Mouse (Mus musculus): Measurements from ENCODE around the gene Stac. TPM values are rescaled to one million over a fixed set of nuclear protein-coding genes. Genes with fewer than 3 reads are reported as not detected.
A peak's percentile ranks its signal among the peaks of the same experiment; 100 is the strongest.

The Stac gene
- total RNA-seq, 2 experiments from 2014 or later: 0.78 to 1.0 TPM

DNA sequence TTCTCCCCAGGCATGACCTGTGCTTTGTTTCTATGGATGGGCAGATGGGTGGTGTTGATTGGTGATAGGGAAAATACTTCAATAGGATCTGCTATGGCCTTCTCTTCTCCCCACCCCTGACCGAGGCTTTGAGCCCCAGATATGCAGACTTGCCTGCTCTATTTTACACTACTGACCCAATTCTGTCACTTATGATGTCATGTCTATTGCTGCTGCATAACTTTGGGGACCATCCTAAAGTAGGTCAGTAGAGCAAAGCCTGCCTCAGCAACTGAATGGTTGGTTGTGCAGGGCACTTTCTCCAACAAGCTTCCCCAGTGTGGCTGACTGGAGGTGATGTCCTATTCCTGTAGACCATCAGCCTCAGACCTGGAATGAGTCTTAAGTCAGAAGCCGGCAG lies 69.0 kb downstream of the Stac start:
- no peak for DNase-seq
- intact Hi-C loops (cut with DNase I; ENCODE audit: low total_unique reads): no loop called here

DNA sequence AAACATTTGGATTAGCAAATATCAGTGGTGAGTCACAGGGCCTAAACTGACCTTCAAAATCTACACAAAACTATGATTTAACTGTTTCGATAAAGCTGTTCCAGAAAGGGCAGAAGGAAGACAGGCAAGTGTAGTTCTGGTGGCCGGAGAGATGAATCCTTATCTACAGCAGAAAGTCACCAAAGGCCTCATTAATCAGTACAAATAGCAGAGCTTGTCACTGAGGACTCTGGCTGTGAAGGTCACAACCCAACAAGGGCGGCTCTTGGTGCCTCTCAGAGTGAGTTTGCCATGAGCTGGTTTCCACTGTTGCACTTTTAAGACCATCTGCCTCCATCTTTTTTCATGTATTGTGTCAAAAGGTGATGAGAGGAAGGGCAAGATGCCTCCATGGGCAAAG lies 78.8 kb downstream of the Stac start:
- intact Hi-C loops (cut with DNase I; ENCODE audit: low total_unique reads): no loop called here
- DNase-seq: no peak

DNA sequence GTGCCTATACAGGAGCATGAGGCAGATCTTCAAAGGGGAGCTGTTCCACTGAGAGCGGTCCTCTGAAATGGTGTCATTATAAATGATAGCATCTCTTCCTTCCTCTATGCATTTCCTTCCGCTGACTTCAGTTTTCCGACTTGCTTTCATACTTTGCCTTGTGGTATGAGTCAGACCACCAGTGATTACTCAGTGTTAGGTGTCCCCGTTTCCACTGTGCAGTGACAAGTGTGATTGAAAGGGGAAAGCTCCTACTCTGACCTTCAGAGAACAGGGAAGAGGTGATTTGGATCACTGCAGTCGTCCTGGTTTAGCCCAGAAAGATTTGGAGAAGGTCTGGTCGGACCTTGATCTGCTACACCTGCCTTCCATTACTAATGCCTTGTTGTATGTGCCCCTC lies 81.4 kb downstream of the Stac start:
- intact Hi-C loops (cut with DNase I; ENCODE audit: low total_unique reads): no loop called here
- no peak for DNase-seq

DNA sequence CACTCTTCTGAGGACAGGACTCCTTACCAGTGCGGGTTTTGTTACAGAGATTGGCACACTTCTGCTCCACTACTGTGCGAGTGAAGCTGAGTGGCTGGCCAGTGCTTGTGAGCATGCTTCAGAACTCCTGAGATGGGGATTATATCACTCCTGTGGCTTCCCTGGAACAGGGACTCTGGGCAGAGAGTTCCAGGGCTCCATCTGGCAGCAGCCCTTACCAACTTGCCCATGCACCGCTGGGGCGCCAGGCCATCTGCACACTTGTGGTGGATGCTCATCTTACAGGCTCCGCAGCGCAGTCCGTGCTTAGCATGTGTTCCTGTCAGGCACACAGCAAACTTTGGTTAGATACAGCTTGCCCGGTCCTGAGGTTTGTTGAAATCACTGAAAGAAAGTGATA lies 83.5 kb downstream of the Stac start:
- DNase-seq: peak; percentile 57
- intact Hi-C loops (cut with DNase I; ENCODE audit: low total_unique reads): no loop called here

DNA sequence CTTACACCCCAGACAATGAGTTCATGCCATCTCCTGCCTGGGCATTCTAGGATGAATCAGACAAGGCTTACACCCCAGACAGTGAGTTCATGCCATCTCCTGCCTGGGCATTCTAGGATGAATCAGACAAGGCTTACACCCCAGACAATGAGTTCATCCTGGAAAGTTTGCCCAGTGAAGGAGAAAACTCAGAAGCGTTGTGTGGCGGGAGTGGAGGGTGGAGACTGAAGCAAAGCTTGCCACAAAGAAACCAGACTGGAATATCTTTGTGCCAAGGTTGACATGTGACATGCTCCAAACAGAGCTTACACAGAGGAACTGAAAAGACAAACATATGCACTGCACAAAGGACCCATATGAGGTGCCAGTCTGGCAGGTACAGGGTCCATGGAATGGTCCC lies 102.6 kb downstream of the Stac start:
- intact Hi-C loops (cut with DNase I; ENCODE audit: low total_unique reads): no loop called here

DNA sequence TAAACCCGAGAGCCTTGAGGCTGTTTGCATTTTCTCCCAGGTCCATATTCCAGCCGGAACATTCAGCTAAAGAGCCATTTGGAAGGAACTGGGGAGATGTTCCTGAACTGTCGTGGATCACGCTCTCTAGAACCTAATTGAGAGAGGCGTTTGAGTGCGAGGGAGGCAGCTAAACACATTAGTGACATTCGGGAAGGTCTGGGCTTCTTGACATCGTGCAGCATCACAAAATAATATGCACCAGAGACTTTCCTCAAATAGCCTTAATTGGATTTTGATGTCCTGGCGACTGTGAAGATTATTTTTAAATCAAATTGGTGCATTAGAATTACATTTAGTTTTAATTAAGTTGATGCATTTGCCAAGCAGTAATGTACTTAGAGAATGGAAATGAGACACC lies 111.4 kb downstream of the Stac start:
- intact Hi-C loops (cut with DNase I; ENCODE audit: low total_unique reads): no loop called here
- no peak for DNase-seq

More for the DNA sequence above, 102.6 kb downstream of the Stac start:
- DNase-seq: no peak

DNA sequence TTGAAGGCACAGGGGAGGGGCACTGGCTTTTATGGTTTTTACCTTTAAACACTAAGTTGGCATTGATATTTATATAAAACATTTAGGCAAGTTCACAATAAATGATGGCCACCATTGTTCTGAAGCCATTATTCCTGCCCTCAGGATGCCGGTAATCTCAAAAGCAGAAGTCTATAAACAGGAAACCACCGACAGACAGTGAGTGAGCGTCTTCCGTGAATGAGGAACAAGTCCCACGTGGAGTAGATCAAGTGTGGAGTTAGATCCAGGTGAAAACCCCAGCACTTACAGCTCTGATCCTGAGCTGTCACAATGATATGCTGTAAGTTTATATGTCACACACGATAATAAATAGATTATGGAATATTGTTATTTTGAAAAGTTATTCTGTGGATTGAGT lies 112.7 kb downstream of the Stac start:
- intact Hi-C loops (cut with DNase I; ENCODE audit: low total_unique reads): no loop called here

DNA sequence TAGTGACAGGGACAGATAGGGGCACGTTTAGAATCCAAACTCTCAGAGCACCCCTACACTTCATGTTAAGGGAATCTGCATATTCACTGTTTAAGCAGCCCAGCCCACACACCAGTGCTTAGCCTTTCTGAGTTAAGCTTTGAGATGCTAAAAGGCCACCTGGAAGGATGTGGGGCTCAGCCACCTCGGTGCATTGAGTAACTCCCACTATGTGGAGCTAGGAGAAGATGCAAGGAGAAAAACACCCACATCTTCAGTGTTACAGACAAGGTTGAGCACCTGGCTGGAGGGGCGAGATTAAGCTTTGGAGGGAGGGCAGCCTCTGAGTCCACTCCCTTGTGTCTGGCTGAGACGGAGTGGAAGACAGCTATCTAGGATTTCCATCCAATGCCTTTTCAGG lies 114.3 kb downstream of the Stac start:
- intact Hi-C loops (cut with DNase I; ENCODE audit: low total_unique reads): no loop called here

More for the DNA sequence above, 112.7 kb downstream of the Stac start:
- DNase-seq: no peak

DNA sequence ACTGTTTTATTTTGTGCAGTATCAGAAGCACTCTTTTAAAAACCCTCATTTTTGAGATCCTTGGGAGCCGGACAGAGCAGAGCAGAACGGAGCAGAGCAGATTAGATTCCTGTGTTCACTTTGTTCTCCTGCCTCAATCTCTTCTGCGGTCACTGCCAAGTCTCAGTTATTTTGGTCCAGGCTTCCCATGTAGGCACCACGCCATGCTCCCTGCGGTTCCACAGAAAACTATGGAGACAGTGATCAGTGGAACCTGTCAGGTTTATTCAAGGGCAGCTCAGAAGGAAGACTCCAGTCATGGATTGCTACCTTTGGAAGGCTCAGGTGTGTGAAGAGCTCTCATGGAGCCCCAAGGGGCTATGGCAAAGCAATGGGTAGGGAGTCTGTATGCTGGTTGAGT lies 116.3 kb downstream of the Stac start:
- no peak for DNase-seq
- intact Hi-C loops (cut with DNase I; ENCODE audit: low total_unique reads): loop anchor here (5.0 kb wide), 1 partner anchor 343 kb away; no protein-coding TSS in a partner anchor

More for the DNA sequence above, 114.3 kb downstream of the Stac start:
- no peak for DNase-seq

DNA sequence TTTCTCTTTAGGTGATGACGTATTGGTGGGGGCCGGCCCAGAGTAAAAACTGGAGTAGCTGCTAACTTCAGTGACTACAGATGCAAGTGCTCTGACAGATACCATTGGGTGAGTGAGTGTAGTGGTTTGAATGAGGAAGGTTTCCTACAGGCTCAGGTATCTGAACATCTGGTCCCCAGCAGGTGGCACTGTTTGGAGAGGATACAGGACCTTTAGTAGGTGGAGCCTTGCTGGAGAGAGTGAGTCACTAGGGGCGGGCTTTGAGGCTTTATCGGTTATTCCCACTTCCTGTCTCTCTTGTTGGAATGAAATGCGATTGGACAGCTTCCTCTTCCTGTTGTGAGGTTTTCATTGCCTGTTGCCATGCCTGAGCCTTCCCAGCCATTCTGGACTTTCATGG lies 118.5 kb downstream of the Stac start:
- DNase-seq: no peak
- intact Hi-C loops (cut with DNase I; ENCODE audit: low total_unique reads): loop anchor here (5.0 kb wide), 1 partner anchor 346 kb away; no protein-coding TSS in a partner anchor

DNA sequence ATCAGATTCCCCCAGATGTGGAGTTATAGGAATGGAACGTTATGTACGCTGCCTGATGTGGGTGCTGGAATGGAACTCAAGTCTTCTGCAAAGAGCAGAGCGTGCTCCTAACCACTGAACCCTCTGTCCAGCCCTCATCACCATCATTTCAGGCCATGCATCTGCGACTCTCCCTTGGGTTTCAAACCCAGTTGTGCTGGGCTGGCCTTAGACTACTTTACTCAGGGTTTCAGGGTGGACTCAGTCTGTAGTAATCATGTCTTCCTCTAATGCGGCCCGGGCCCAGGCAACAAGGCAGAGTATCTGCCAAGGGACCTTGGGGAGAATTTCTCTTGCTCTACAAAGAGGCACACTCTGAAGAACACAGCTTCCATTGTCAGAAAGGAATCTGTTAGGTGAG lies 126.0 kb downstream of the Stac start:
- DNase-seq: no peak

DNA sequence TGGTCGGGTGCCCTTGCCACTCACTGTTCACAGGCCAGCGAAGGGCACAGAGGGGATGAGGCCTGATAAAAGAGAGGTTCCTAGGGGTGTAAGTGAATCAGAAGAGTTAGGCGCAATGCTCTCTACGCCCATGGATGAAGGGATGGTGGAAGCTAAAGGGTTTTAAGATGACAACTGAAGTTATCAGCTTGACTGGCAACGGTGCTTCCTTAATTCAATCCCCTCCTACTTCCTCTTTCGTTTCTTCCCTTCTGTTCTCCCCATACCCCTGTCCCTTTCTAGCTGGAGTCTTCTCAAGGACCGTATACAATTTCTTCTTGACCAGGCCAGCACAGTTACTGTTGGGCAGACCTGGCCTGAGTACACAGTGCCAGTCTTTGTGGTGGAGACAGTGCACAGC lies 126.9 kb downstream of the Stac start:
- intact Hi-C loops (cut with DNase I; ENCODE audit: low total_unique reads): no loop called here
- DNase-seq: no peak

More for the DNA sequence above, 126.0 kb downstream of the Stac start:
- intact Hi-C loops (cut with DNase I; ENCODE audit: low total_unique reads): no loop called here

DNA sequence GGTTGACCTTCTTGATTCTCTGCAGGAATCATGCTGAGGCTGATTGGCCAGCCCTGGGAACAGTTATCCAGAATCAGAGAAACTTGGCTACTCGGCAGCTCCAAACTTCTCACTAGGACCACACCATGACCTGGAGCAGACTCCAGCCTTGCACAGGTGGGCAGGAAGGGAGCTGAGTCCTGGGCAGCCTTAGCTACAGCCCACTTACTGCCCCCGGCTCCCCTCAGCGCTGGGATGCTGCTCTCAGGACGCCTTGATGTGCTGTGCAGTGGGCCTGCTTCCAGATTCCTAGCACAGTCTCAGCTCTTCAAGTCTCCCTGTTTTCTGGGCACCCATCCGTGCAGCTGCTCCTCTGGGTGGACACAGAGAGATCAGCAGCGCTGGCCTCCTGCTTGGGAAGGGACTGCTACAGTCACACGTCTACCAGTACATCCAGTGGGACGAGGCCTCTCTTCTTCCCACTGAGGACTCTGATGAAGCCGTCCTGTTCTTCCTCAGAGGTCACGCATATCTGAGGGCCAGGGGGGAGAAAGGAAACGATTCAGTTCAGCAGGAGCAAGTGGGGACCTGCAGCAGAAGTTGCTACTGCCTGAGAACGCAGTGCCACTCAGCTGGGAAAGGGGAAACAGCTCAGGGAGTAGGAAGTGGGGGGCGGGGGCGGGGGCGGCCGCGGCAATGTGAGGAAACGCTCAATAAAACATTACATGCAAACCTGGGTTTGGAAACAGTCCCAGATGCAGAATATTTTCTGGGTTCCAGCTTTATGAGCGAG lies 127.7 kb downstream of the Stac start:
- DNase-seq: peak; percentile 41
- intact Hi-C loops (cut with DNase I; ENCODE audit: low total_unique reads): no loop called here

DNA sequence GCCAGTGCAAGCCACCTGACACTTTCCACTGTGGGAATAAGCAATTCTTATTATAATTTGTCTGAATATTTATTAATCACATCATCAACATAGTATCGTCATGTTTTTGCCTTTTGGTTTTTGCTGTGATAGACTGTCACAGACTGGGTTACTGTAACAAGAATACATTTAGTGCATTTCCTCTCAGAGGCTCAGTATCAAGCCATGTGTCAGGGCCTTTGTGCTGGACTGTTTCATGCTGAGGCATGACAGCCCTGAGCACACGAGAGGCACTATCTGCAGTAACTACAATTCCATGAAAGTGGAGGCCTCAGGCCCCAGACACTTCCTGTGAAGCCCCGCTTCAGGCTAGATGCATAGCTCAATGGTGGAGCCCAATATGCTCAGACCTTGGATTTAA lies 133.4 kb downstream of the Stac start:
- intact Hi-C loops (cut with DNase I; ENCODE audit: low total_unique reads): no loop called here
- no peak for DNase-seq

DNA sequence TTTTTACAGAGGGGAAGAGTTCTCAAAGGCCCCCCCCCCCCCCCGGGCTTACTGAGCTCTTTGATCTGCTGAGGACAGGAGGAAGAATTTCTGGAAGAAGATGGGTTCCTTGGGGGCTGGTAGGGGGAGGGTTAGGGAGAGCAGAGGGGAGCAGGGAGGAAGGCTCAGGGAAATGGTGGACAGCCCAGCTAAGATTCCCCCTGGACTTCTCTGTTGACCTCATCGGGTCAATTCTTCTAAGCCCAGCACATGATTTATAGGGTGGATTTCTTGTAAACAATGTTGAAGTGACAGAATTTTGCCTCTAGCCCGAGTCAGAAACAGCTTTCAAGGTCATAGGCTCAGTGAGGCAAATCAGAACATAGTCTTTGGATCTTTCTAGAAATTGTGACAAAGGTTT lies 137.3 kb downstream of the Stac start:
- DNase-seq: no peak
- intact Hi-C loops (cut with DNase I; ENCODE audit: low total_unique reads): no loop called here

DNA sequence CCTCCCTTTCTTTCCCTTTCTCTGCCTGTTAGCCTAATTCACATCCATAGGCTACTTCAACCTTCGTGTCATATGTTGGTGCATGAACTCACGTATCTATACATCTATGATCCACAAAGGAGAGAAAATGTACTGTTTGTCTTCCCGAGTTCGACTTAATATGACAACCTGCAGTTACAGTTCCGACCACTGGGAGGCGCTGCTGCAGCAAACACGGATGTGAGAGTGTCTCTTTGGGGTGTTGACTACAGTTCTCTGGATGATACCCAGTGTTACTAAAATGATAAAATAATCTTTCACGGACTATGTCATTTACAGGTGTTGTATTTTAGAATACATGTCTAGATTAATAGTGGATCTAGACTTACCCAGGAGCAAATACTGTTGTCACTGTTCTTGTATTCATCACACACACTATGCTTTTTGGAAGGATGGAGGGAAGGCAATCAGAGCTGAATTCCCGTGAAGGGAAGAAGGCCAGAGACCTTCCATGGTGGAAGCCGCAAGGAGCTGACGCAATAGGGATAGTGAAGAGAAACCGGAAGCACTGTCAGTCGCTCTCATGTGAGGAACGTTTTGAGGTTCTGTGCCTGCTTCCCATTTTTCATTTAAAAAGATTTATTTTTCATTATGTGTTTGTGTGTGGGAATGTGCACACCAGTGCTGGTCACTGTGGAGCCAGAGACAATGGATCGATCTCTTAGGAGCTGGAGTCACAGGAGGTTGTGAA lies 138.5 kb downstream of the Stac start:
- intact Hi-C loops (cut with DNase I; ENCODE audit: low total_unique reads): no loop called here
- DNase-seq: no peak

DNA sequence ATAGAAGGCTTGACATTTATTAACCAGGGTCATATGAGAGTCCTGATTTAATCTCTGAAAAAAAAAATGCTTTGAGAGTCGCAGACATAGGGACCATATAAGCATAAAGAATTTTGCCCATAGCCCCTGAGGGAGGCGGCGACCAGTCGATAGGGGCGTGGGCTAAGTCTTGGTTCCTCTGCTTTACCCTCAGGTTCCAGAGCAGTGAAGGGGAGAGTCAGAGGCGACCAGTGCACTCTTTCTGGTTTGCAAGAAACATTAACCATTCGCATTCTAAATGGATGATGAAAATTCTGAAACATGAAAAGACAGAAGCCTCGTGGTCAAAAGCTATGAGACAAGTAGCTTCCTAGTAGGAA lies 139.2 kb downstream of the Stac start:
- intact Hi-C loops (cut with DNase I; ENCODE audit: low total_unique reads): no loop called here
- DNase-seq: no peak

DNA sequence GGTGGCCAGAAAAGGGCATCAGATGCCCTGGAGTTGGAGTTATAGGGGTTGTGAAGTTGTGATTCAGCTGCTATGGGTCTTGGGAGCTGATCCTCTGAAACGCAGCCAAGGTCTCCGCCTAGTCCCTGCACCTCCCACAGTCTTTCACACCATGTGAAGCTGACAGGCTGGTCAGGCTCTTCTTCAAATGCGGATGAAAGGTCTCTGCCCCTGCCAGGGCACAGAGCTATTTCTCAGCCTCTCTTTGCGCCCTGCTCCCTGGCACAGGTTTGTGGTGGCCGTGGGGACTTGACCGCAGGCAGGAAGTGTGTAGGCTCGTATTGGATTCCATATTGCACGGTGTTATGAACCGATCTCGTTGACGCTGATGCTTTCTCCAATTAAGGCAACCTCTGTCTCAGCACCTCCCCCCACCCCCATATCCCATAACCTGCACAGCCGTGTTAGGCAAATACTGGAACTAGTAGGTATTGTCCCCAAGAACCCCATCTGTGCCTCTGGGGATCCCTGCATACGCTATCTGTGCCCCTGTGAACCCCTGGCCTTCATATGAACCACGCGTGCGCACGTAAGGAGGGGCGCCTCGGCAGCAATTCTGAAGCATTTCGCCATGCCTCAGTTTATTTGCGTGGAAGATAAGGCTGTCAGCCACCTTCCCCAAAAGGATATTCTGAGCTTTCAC lies 139.7 kb downstream of the Stac start:
- intact Hi-C loops (cut with DNase I; ENCODE audit: low total_unique reads): no loop called here
- DNase-seq: no peak

DNA sequence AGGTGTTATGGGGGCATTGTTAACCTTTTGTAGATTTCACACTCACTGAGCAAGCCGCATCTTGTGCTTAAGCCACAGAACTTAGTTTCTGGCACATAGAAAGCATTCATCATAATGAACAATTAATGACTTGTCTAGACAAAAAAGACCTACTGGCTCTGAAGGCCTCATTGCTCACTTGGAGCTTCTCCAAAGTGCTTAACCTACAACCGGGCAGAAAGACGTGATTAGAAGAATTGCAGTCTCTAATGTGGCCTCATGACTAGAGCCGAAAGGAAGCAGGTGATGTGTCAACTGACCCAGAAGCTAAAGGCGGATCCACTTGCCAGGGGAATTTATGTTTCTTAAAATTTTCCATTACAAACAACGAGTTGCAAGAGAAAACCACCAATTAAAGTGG lies 147.5 kb downstream of the Stac start:
- no peak for DNase-seq
- intact Hi-C loops (cut with DNase I; ENCODE audit: low total_unique reads): no loop called here

DNA sequence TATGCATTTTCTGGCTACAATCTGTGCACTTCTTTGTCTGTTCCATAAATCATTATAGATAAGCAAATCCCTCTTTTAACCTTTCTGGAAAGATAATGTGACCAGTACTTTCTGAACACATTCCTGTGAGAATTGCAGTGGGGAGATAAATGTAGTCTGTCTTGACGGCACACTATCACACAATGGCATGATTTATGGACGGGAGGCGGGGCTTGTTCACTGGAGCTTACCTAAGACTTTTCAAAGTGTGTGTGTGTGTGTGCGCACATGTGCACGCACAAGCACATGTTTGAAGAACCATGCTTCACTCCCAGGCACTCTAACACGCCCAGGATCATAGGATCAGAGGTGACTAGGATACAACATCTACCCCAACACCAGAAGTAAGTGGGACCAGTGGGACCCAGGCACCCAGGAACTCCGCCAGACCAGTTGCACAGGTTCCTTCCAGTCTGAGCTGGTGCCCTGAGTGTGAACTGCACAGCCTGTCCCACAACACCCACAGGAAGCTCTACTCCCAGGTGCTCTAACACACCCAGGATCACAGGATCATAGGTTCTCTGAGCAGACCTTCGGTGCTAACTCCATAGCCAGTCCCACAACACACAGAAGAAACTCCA lies 154.6 kb downstream of the Stac start:
- intact Hi-C loops (cut with DNase I; ENCODE audit: low total_unique reads): no loop called here
- DNase-seq: no peak

Measured in gastrocnemius, postnatal 14 days (tissue).